Mouse (Mus musculus) bone marrow, adult 2 months (tissue): ENCODE results near the gene Gramd2. TPM values are rescaled to one million over a fixed set of nuclear protein-coding genes. Genes with fewer than 3 reads are reported as not detected.

ENCODE experiments used
- H3K27ac ChIP-seq: fragments of 200-500 bp; 2 replicates; pipeline ENCODE4 v1.5.1; 2012; ENCODE audit warnings: low read depth, mild to moderate bottlenecking, control low read depth, inconsistent platforms, low read length; ENCODE audit not compliant: control insufficient read depth, poor library complexity, insufficient read depth
- H3K4me1 ChIP-seq: fragments of 200-500 bp; 2 replicates; pipeline ENCODE4 v1.6.1; 2011; ENCODE audit warnings: low read length; ENCODE audit not compliant: control insufficient read depth, insufficient read depth
- H3K4me3 ChIP-seq: fragments of 200-500 bp; replicated peaks from 2 replicates; pipeline ENCODE3; 2011; ENCODE audit warnings: mild to moderate bottlenecking, low read depth, low read length, control low read depth; ENCODE audit not compliant: control insufficient read depth
- CTCF ChIP-seq: fragments of 200-500 bp; IDR thresholded peaks from 2 replicates; pipeline ENCODE4 v1.5.1; 2011; ENCODE audit warnings: low read length, control low read depth; ENCODE audit not compliant: control insufficient read depth, insufficient read depth
- POLR2A ChIP-seq: fragments of 200-500 bp; IDR thresholded peaks from 2 replicates; pipeline ENCODE4 v1.6.1; 2011; ENCODE audit warnings: low read depth, mild to moderate bottlenecking, control low read depth, low read length, borderline replicate concordance; ENCODE audit not compliant: control insufficient read depth
- WGBS: fragments of 180-500 bp; shearing (Covaris S2); methylation state at CpG from one replicate; pipeline ENCODE4 v1.1.7; 2018; 5-methylcytosine and 5-hydroxymethylcytosine counted together
- polyA plus RNA-seq: library from polyadenylated mRNA; stranded (reverse); fragments of >200 nt; gene quantifications from 2 replicates; pipeline ENCODE4 v1.2.4, GENCODE M21; 2011; ENCODE audit warnings: low replicate concordance; ENCODE audit not compliant: missing spikeins, insufficient read depth, insufficient read length

The Gramd2 gene
- polyA plus RNA-seq, 1 experiment, result 2.8 TPM

- Histone ChIP-seq H3K4me1 (no peaks in the 10 kb centered on the region), H3K27ac (no peak overlapping the region), H3K4me3 (no peak overlapping the region)
- 26% methylated on average over 10 of the region's 10 CpGs for WGBS
- TF ChIP-seq POLR2A, result no peak
- TF ChIP-seq CTCF, result peak; percentile 68
Observed at GRCm38 (mm10) chr9:59723096-59723657, 43.2 kb downstream of the Gramd2 start.

GRCm38 (mm10) chr9:59723791-59724442, 44.0 kb downstream of the Gramd2 start:
- no peak overlapping the region for H3K27ac ChIP-seq
- TF ChIP-seq CTCF (no peak), POLR2A (no peak)
- 77% methylated on average over 8 of the region's 8 CpGs for WGBS
- no peaks in the 10 kb centered on the region for H3K4me1 ChIP-seq
- no peak overlapping the region for H3K4me3 ChIP-seq

GRCm38 (mm10) chr9:59725515-59725914, 45.6 kb downstream of the Gramd2 start:
- TF ChIP-seq CTCF, result no peak
- TF ChIP-seq POLR2A, result no peak
- no peak overlapping the region for H3K4me3 ChIP-seq
- no peaks in the 10 kb centered on the region for H3K4me1 ChIP-seq
- H3K27ac ChIP-seq, result no peak overlapping the region
- 71% methylated on average over 10 of the region's 10 CpGs for WGBS

GRCm38 (mm10) chr9:59727569-59728286, 47.8 kb downstream of the Gramd2 start:
- 76% methylated on average over 11 of the region's 11 CpGs for WGBS
- Histone ChIP-seq H3K4me3 (no peak overlapping the region), H3K27ac (no peak overlapping the region)

GRCm38 (mm10) chr9:59731136-59731535, 51.2 kb downstream of the Gramd2 start:
- no peak overlapping the region for H3K27ac ChIP-seq
- WGBS, result 64% methylated on average over 5 of the region's 5 CpGs

More at GRCm38 (mm10) chr9:59727569-59728286, 47.8 kb downstream of the Gramd2 start:
- TF ChIP-seq CTCF (no peak), POLR2A (no peak)
- no peaks in the 10 kb centered on the region for H3K4me1 ChIP-seq

GRCm38 (mm10) chr9:59733075-59733474, 53.1 kb downstream of the Gramd2 start:
- Histone ChIP-seq H3K27ac (no peak overlapping the region), H3K4me1 (no peaks in the 10 kb centered on the region), H3K4me3 (no peak overlapping the region)
- WGBS, result 87% methylated on average over 6 of the region's 6 CpGs
- TF ChIP-seq POLR2A, result no peak
- no peak for TF ChIP-seq CTCF

More at GRCm38 (mm10) chr9:59731136-59731535, 51.2 kb downstream of the Gramd2 start:
- no peaks in the 10 kb centered on the region for H3K4me1 ChIP-seq
- TF ChIP-seq CTCF (no peak), POLR2A (no peak)
- no peak overlapping the region for H3K4me3 ChIP-seq

GRCm38 (mm10) chr9:59735394-59735793, 55.5 kb downstream of the Gramd2 start:
- Histone ChIP-seq H3K27ac (no peak overlapping the region), H3K4me3 (no peak overlapping the region), H3K4me1 (no peaks in the 10 kb centered on the region)
- TF ChIP-seq POLR2A, result no peak
- TF ChIP-seq CTCF, result no peak
- 64% methylated on average over 4 of the region's 4 CpGs for WGBS

- WGBS, result 63% methylated on average over 2 of the region's 2 CpGs
- Histone ChIP-seq H3K4me3 (no peak overlapping the region), H3K4me1 (no peaks in the 10 kb centered on the region), H3K27ac (no peak overlapping the region)
- TF ChIP-seq POLR2A (no peak), CTCF (no peak)
Observed at GRCm38 (mm10) chr9:59740593-59740992, 60.6 kb downstream of the Gramd2 start.
